Mouse (Mus musculus) left cerebral cortex, postnatal 14 days (tissue): ENCODE results near the gene Cbx1. TPM values are rescaled to one million over a fixed set of nuclear protein-coding genes. Genes with fewer than 3 reads are reported as not detected.
"Not testable (repeated sequence)": the region's sequence is repeated elsewhere in the genome, so short reads cannot be mapped to it uniquely, and the experiment has no call there.

Experiments
- DNase-seq, 2 experiments: peaks; one replicate each; pipeline ENCODE4 v3.0.0; 2021 to 2022; ENCODE audit warnings: low spot score in 2 of 2, mixed read lengths in 1 of 2
- intact Hi-C: fragments of 180-260 bp; cut with DNase I; formaldehyde crosslinking; loops from one replicate; pipeline ENCODE4 v1.15.1; 2025
- total RNA-seq, 2 experiments: library from RNA; stranded (reverse); gene quantifications; 2 replicates each; pipeline ENCODE4 v1.2.3; 2021

The Cbx1 gene
- total RNA-seq, 2 experiments from 2014 or later: 47.0 to 50.1 TPM

GRCm38 (mm10) chr11:96809562-96810235 is 20.8 kb downstream of the Cbx1 start:
- intact Hi-C loops: no loop called here

GRCm38 (mm10) chr11:96811188-96811587 is 22.3 kb downstream of the Cbx1 start:
- DNase-seq, intact Hi-C loops: not testable (repeated sequence)

More at GRCm38 (mm10) chr11:96809562-96810235, 20.8 kb downstream of the Cbx1 start:
- no peak for DNase-seq

- DNase-seq: no peak
- intact Hi-C loops: no loop called here
Measured at GRCm38 (mm10) chr11:96813455-96813854, 24.5 kb downstream of the Cbx1 start.

- DNase-seq: no peak
- intact Hi-C loops: no loop called here
Measured at GRCm38 (mm10) chr11:96813920-96814319, 25.0 kb downstream of the Cbx1 start.

GRCm38 (mm10) chr11:96814443-96814842 is 25.5 kb downstream of the Cbx1 start:
- intact Hi-C loops: no loop called here
- no peak for DNase-seq

GRCm38 (mm10) chr11:96815895-96816294 is 27.0 kb downstream of the Cbx1 start:
- intact Hi-C loops: no loop called here
- DNase-seq: no peak

- intact Hi-C loops: no loop called here
- no peak for DNase-seq
Measured at GRCm38 (mm10) chr11:96816494-96816893, 27.6 kb downstream of the Cbx1 start.

- intact Hi-C loops: no loop called here
- DNase-seq: no peak
Measured at GRCm38 (mm10) chr11:96816979-96817378, 28.1 kb downstream of the Cbx1 start.

- no peak for DNase-seq
- intact Hi-C loops: no loop called here
Measured at GRCm38 (mm10) chr11:96818128-96818710, 29.3 kb downstream of the Cbx1 start.

- intact Hi-C loops: no loop called here
- DNase-seq: no peak
Measured at GRCm38 (mm10) chr11:96821956-96822355, 33.0 kb downstream of the Cbx1 start.

- peak in 1 of 2 experiments; percentile 40 for DNase-seq
- intact Hi-C loops: no loop called here
Measured at GRCm38 (mm10) chr11:96822675-96823470, 33.9 kb downstream of the Cbx1 start.

- no peak for DNase-seq
- intact Hi-C loops: no loop called here
Measured at GRCm38 (mm10) chr11:96823471-96823837, 34.5 kb downstream of the Cbx1 start.

GRCm38 (mm10) chr11:96823880-96824782 is 35.2 kb downstream of the Cbx1 start:
- intact Hi-C loops: no loop called here
- peak; percentile 89 to 94 for DNase-seq

GRCm38 (mm10) chr11:96824783-96825495 is 36.0 kb downstream of the Cbx1 start:
- intact Hi-C loops: loop anchor here (5.0 kb wide), 1 partner anchor 38 kb away; the partner anchor contains the start of gene Cbx1
- peak; percentile 47 to 65 for DNase-seq

- no peak for DNase-seq
- intact Hi-C loops: loop anchor here (5.0 kb wide), 1 partner anchor 39 kb away; the partner anchor contains the start of gene Cbx1
Measured at GRCm38 (mm10) chr11:96826481-96826880, 37.6 kb downstream of the Cbx1 start.

- intact Hi-C loops: loop anchor here (5.0 kb wide), 1 partner anchor 40 kb away; the partner anchor contains the start of gene Cbx1
- no peak for DNase-seq
Measured at GRCm38 (mm10) chr11:96827062-96827581, 38.2 kb downstream of the Cbx1 start.

- no peak for DNase-seq
- intact Hi-C loops: loop anchor here (5.0 kb wide), 1 partner anchor 41 kb away; the partner anchor contains the start of gene Cbx1
Measured at GRCm38 (mm10) chr11:96827917-96828316, 39.0 kb downstream of the Cbx1 start.

GRCm38 (mm10) chr11:96828881-96829280 is 40.0 kb downstream of the Cbx1 start:
- intact Hi-C loops: loop anchor here (5.0 kb wide), 1 partner anchor 42 kb away; the partner anchor contains the start of gene Cbx1
- DNase-seq: no peak
